Mouse (Mus musculus): ENCODE results near the gene Kmt5b. TPM values are rescaled to one million over a fixed set of nuclear protein-coding genes. Genes with fewer than 3 reads are reported as not detected.

Gene Kmt5b
- polyA plus RNA-seq, 1 experiment from 2014 or later, result 59.9 TPM

GRCm38 (mm10) chr19:3743851-3744512 lies 23.2 kb upstream of the Kmt5b start:
- 2% methylated on average over 13 of the region's 13 CpGs for WGBS
- peaks cover 18% of the 10 kb centered on the region; the same call in 1 of the 2 replicates for H3K4me1 ChIP-seq
- H3K36me3 ChIP-seq (replicated peaks), result no peaks in the 10 kb centered on the region
- H3K4me2 ChIP-seq, result peak overlapping the region; percentile 62
- peak; percentile 85 for ATAC-seq (replicated peaks)
- H3K9me3 ChIP-seq, result no peaks in the 10 kb centered on the region
- peak overlapping the region; percentile 52 for H3K4me3 ChIP-seq
- H3K9ac ChIP-seq, result peak overlapping the region; percentile 84
- no peaks in the 10 kb centered on the region for H3K27me3 ChIP-seq (replicated peaks)
- H3K27ac ChIP-seq, result peak overlapping the region; percentile 97

GRCm38 (mm10) chr19:3752621-3753239 lies 14.5 kb upstream of the Kmt5b start:
- Histone ChIP-seq H3K9ac (no peak overlapping the region), H3K4me2 (no peak overlapping the region), H3K36me3 (replicated peaks) (no peaks in the 10 kb centered on the region), H3K4me1 (no peaks in the 10 kb centered on the region), H3K4me3 (no peak overlapping the region), H3K27me3 (replicated peaks) (no peaks in the 10 kb centered on the region), H3K27ac (no peak overlapping the region), H3K9me3 (no peaks in the 10 kb centered on the region)
- WGBS, result 60% methylated on average over 8 of the region's 8 CpGs
- ATAC-seq (replicated peaks), result no peak

- H3K9me3 ChIP-seq, result no peaks in the 10 kb centered on the region
- H3K27me3 ChIP-seq (replicated peaks), result no peaks in the 10 kb centered on the region
- no peak overlapping the region for H3K4me2 ChIP-seq
- no peak overlapping the region for H3K27ac ChIP-seq
- ATAC-seq (replicated peaks), result no peak
- H3K4me3 ChIP-seq, result no peak overlapping the region
- 93% methylated on average over 1 of the region's 1 CpGs for WGBS
- no peaks in the 10 kb centered on the region for H3K36me3 ChIP-seq (replicated peaks)
- no peaks in the 10 kb centered on the region for H3K4me1 ChIP-seq
- H3K9ac ChIP-seq, result no peak overlapping the region
Observed at GRCm38 (mm10) chr19:3753240-3753633, 14.0 kb upstream of the Kmt5b start.

GRCm38 (mm10) chr19:3753738-3754137 lies 13.5 kb upstream of the Kmt5b start:
- no peak overlapping the region for H3K9ac ChIP-seq
- ATAC-seq (replicated peaks), result no peak
- no peak overlapping the region for H3K27ac ChIP-seq
- 60% methylated on average over 8 of the region's 8 CpGs for WGBS
- H3K9me3 ChIP-seq, result no peaks in the 10 kb centered on the region
- no peaks in the 10 kb centered on the region for H3K27me3 ChIP-seq (replicated peaks)
- no peaks in the 10 kb centered on the region for H3K4me1 ChIP-seq
- no peak overlapping the region for H3K4me2 ChIP-seq
- no peak overlapping the region for H3K4me3 ChIP-seq
- H3K36me3 ChIP-seq (replicated peaks), result no peaks in the 10 kb centered on the region

- Histone ChIP-seq H3K9ac (no peak overlapping the region), H3K4me1 (no peaks in the 10 kb centered on the region), H3K36me3 (replicated peaks) (no peaks in the 10 kb centered on the region), H3K9me3 (no peaks in the 10 kb centered on the region), H3K27ac (no peak overlapping the region), H3K4me3 (no peak overlapping the region), H3K4me2 (no peak overlapping the region), H3K27me3 (replicated peaks) (no peaks in the 10 kb centered on the region)
- 76% methylated on average over 1 of the region's 1 CpGs for WGBS
- ATAC-seq (replicated peaks), result no peak
Observed at GRCm38 (mm10) chr19:3757861-3758260, 9.4 kb upstream of the Kmt5b start.

GRCm38 (mm10) chr19:3765221-3765820 lies 1.9 kb upstream of the Kmt5b start:
- no peaks in the 10 kb centered on the region for H3K36me3 ChIP-seq (replicated peaks)
- 92% methylated on average over 4 of the region's 4 CpGs for WGBS
- no peak overlapping the region for H3K4me2 ChIP-seq
- no peak overlapping the region for H3K4me3 ChIP-seq
- H3K9me3 ChIP-seq, result no peaks in the 10 kb centered on the region
- H3K27ac ChIP-seq, result no peak overlapping the region
- peaks cover 21% of the 10 kb centered on the region for H3K4me1 ChIP-seq
- H3K27me3 ChIP-seq (replicated peaks), result no peaks in the 10 kb centered on the region
- ATAC-seq (replicated peaks), result no peak
- H3K9ac ChIP-seq, result no peak overlapping the region

- ATAC-seq (replicated peaks), result no peak
- Histone ChIP-seq H3K27me3 (replicated peaks) (no peaks in the 10 kb centered on the region), H3K36me3 (replicated peaks) (no peaks in the 10 kb centered on the region), H3K4me1 (peaks cover 28% of the 10 kb centered on the region), H3K9me3 (no peaks in the 10 kb centered on the region), H3K27ac (peak overlapping the region; percentile 100), H3K4me3 (peak overlapping the region; percentile 95), H3K9ac (peak overlapping the region; percentile 100), H3K4me2 (peak overlapping the region; percentile 69)
- 94% methylated on average over 5 of the region's 5 CpGs for WGBS
Observed at GRCm38 (mm10) chr19:3766378-3766777, 843 bp upstream of the Kmt5b start.

GRCm38 (mm10) chr19:3767781-3768696 lies 818 bp downstream of the Kmt5b start:
- Histone ChIP-seq H3K27ac (peak overlapping the region; percentile 100), H3K4me3 (peak overlapping the region; percentile 95), H3K4me2 (peak overlapping the region; percentile 69), H3K27me3 (replicated peaks) (no peaks in the 10 kb centered on the region), H3K36me3 (replicated peaks) (no peaks in the 10 kb centered on the region), H3K9ac (peak overlapping the region; percentile 100), H3K9me3 (no peaks in the 10 kb centered on the region), H3K4me1 (peaks cover 30% of the 10 kb centered on the region)
- ATAC-seq (replicated peaks), result peak; percentile 71
- WGBS, result under 1% methylated on average over 103 of the region's 111 CpGs

GRCm38 (mm10) chr19:3768697-3769383 lies 1.6 kb downstream of the Kmt5b start:
- H3K27ac ChIP-seq, result peak overlapping the region; percentile 100
- H3K4me3 ChIP-seq, result peak overlapping the region; percentile 95
- H3K4me1 ChIP-seq, result peaks cover 30% of the 10 kb centered on the region
- H3K36me3 ChIP-seq (replicated peaks), result no peaks in the 10 kb centered on the region
- ATAC-seq (replicated peaks), result peak; percentile 88
- peak overlapping the region; percentile 100 for H3K9ac ChIP-seq
- no peaks in the 10 kb centered on the region for H3K9me3 ChIP-seq
- H3K27me3 ChIP-seq (replicated peaks), result no peaks in the 10 kb centered on the region
- WGBS, result 2% methylated on average over 53 of the region's 60 CpGs
- peak overlapping the region; percentile 69 for H3K4me2 ChIP-seq

GRCm38 (mm10) chr19:3769533-3769932 lies 2.3 kb downstream of the Kmt5b start:
- Histone ChIP-seq H3K27me3 (replicated peaks) (no peaks in the 10 kb centered on the region), H3K9me3 (no peaks in the 10 kb centered on the region), H3K9ac (0 out of 2 replicates have a peak overlapping the region, but pooled peaks have one; percentile 18), H3K36me3 (replicated peaks) (no peaks in the 10 kb centered on the region), H3K27ac (no peak overlapping the region), H3K4me2 (peak overlapping the region; percentile 69), H3K4me1 (peaks cover 30% of the 10 kb centered on the region), H3K4me3 (peak overlapping the region; percentile 95)
- no peak for ATAC-seq (replicated peaks)
- 87% methylated on average over 6 of the region's 6 CpGs for WGBS

- 69% methylated on average over 2 of the region's 2 CpGs for WGBS
- Histone ChIP-seq H3K27me3 (replicated peaks) (no peaks in the 10 kb centered on the region), H3K4me1 (peaks cover 39% of the 10 kb centered on the region), H3K4me3 (no peak overlapping the region), H3K9ac (no peak overlapping the region), H3K27ac (no peak overlapping the region), H3K9me3 (no peaks in the 10 kb centered on the region), H3K4me2 (no peak overlapping the region), H3K36me3 (replicated peaks) (no peaks in the 10 kb centered on the region)
- no peak for ATAC-seq (replicated peaks)
Observed at GRCm38 (mm10) chr19:3774159-3774558, 6.9 kb downstream of the Kmt5b start.

All from midbrain, embryonic 15.5 days (tissue).